Mouse (Mus musculus): ENCODE data around the gene Vps53.

Vps53 gene

DNA sequence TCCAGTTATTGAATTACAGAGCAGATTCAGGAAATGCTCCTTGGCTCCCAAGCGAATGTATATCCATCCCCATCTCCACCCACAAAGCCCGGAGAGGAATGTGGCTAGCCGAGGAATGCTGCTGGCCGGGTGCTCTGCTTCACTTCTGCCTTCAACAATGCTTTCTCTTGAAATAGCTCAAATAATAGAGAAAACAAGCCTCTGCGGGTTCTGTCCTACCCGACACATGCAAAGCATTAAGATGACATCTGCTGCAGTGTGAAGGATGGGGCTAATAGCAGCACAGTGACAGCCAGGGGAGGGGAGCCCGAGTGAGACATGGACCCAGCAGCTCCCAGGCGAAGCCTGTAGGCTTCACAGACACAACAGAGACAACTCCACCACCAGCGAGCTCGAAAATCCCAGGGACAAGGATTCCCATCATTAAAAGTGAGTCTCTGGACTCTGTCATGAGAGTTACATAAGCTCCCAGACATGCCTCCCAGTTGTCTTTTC, 59.0 kb downstream of the Vps53 start:
- DNase-seq (ENCODE audit: low spot score in 2 of 2) = no peak

DNA sequence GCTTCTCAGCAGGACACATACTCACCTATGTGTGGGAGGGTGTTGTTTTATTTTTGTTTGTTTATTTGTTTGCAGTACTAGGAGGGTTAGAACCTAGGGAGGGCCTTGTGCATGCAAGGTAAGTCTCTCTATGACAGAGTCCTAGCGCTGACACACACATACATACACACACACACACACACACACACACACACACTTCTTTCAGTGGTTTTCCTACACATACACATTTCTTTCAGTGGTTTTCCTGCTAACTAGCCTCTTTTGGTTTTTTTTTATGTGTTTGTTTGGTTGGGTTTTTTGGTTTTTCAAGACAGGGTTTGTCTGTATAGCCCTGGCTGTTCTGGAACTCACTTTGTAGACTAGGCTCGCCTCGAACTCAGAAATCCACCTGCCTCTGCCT, 69.0 kb downstream of the Vps53 start:
- no peak for DNase-seq (ENCODE audit: low spot score in 2 of 2)

DNA sequence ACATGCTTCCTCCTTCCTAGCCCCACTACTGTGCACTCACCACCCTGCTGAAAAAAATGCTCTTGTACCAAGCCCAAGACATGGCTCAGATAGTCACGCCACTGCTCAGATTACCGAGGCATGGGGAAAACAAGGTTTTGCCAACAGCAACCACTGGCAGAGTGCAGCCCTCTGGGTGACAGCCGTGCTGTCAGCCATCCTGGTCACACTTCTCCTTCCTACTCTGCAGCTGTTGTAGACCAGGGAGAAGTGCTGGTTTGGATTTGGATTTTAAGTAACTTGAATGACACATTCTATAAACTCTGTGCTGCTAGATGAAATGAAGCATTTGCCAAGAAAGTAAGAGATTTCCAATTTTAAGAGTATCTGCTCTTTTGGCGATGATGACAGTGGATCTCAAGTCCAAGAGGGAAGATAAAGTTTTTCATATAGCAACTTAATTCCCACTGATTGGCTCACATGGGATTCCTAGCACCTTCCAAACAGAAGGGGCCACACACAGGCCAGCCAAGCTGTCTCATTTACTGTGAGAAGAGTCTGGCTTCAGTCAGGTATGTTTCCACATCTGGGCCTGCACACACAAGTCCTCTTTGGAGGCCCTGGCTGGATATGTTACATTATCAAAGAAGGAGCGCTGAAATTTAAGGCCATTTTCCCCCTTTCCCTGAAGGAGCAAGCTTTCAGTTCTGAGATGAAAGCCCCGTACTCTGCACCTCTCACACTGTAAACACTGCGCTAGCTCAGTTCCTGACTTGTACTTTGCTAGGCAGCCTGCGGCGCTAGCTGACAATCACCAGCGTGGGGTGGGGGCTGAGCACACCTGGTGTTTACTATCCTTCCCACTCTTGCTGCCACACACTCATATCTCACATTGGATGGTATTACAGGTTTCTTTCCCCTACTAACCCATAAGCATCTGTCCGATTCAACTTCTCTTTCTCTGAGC, 72.6 kb downstream of the Vps53 start:
- DNase-seq (ENCODE audit: low spot score in 2 of 2) = no peak

DNA sequence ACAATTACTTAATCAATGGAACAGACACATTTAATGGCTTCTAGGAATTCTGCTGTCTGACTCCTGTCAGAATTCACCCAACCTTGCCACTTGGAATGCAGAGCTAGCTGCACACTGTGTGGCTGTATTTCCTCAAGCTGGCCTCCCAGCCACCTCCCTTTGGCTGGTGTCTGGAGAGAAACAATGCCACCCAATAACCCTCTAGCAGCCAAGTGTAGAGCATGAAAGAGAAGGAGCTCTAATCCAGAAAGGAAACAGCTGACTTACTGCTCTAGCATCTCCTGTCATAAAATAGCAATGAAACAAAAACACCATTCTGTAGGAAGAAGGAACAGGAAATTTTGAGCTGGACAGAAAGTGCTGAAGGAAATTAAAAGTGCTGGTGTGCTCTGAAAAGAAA, 78.3 kb downstream of the Vps53 start:
- DNase-seq (ENCODE audit: low spot score in 2 of 2) = no peak

DNA sequence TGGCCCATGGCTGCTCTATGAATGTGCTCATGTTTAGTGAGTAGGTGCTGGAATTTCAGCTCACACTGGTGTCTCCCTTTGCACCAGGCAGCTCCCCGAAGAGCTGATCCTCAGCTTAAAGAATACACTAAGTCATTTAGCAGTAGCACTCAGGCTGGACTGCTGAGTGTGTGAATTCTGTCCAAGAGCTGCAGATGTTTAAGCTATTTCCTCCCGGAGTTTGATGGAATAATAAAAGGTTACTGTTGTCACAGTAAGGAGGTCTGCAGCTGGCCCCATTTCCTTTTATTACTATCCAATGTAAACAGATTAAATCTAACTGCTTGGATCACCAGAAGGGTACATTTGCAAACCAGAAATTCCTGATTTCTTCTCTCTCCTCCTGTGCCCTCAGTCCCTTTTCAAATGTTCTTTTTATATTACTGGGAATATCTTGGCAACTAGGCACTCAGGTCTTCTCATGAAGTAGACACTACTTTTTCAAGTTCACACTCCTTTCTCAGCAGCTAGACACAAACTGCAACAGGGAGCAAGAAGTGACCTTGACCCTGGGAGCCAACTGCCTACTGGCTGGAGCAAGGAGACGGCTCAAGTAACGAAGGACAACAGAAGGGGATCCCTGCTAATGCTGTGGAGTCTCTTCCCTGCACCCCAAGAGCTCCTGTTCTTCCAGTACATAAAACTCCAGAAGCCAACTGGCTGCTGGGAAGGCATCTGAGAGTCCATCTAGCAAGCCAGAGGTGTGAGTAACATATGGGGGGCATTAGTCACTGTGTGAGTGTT, 80.1 kb downstream of the Vps53 start:
- DNase-seq (ENCODE audit: low spot score in 2 of 2) = no peak

DNA sequence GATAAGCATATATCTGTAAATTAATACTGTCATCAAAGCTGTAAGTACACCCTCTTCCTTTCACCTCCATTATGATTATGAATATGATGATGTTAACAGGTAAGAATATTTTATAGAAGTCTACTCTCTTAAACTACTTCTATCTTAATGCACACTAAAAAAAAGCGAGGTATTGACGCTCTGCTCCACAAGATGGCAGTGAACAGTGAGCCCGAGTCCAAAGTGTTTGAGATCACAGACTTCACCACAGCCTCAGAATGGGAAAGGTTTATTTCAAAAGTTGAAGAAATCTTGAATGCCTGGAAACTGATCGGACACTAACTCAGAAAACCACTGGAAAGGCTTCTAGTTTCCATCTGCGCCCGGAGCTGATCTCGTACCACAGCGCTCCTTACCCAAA, 85.8 kb downstream of the Vps53 start:
- DNase-seq (ENCODE audit: low spot score in 2 of 2) = no peak

DNA sequence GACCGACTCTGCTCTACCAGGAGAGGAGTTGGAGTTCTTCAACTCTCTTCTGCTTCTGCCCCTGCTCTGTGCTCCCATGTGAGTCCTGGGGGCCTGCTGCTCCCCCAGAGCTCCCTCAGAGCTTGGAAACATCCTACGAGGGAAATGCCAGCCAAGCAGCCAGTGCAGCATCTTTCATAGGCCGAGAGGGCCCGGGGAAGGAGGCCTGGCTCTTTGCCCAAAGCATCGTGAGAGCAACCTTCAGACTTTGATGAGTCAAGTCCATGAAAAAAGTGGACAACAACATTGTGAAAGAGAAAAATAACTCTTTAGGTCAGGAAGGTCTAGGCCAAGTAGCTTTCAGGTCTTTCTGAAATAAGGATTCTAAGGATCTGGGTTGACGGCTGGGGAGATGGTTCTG, 89.7 kb downstream of the Vps53 start:
- no peak for DNase-seq (ENCODE audit: low spot score in 2 of 2)

DNA sequence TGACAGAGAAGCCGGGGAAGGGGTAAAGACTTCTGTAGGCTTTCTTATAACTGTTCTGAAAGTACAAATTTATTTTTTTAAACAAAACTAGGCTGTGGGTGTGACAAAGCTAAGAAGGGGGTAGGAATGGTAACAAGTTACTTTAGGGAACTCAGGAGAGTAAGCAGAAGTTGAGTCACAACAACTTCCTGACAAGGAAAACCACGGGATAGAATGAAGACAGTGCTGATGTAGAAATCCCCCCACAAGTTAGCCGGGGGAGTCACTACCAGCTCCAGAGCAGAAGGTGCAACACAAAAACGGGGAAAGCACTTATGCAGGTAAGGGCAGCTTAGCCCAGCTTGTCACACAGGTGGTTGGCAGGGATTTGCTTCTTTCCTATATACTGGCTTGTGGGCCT, 90.9 kb downstream of the Vps53 start:
- no peak for DNase-seq (ENCODE audit: low spot score in 2 of 2)

DNA sequence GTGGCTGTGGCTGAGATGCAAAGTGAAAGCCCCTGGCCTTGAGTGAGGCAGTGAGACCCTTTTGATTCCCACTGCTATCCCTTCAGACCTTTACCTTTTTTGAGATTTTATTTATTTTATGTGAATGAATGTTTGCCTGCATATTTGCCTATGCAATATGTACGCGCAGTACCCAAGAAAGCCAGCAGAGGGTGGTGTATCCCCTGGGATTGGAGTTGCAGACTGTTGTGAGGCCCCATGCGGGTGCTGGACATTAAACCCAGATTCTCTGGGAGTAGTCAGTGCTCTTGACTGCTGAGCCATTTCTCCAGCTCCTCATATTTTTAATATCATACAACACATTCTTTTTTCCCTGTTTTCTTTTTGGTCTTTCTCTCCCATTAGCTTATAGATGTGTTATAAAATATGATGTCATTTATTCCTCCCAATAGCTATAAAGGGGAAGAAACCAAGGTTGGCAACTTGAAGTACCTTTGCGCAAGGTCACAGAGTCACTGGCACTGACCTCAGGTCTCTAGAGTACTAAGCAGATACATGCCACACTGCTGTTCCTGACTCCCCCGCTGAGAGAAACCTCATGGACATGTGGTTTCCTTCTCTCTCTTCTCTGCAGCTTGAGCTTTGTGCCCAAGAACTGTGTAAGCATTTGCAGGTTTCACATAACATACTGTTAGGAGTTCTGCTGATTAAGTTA, 93.4 kb downstream of the Vps53 start:
- peak in 1 of 2 experiments; percentile 35 for DNase-seq (ENCODE audit: low spot score in 2 of 2)

DNA sequence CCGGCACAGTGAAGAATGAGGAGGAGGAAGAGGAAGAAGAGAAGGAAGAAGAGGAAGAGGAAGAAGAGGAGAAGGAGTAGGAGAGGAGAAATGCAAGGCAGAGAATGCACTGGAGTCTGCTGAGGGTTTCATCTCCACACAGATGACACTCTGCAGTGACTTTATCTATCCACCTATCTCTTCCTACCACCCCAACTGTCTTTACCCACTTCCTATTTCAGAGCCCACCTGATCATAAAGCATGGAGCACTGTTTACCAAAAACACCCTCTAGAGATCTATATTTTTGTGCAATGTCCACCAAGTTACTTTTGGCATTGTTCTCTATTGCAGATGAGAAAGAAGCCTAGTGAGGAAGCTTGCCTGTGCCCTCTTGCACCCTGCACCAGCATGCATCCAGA, 94.5 kb downstream of the Vps53 start:
- DNase-seq (ENCODE audit: low spot score in 2 of 2) = no peak

DNA sequence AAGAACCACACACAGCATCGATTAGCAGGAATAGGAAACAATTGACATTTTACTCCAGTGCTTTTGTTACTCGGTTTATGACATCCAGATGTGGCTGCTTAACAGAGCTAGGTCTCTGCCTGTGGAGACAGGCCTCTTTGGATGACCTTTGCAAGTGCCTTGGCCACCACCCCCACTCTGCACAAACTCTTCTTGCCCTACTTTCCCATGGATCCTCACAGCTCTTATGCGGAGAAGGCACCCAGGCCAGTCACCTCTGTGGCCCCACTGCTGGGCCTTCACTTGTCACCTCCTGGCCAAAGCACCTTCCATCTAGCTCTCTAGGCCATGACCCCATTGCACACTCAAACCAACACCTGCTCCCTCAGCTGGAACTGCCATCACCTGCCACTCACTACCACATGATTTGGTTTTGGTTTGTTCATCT, 95.5 kb downstream of the Vps53 start:
- no peak for DNase-seq (ENCODE audit: low spot score in 2 of 2)

DNA sequence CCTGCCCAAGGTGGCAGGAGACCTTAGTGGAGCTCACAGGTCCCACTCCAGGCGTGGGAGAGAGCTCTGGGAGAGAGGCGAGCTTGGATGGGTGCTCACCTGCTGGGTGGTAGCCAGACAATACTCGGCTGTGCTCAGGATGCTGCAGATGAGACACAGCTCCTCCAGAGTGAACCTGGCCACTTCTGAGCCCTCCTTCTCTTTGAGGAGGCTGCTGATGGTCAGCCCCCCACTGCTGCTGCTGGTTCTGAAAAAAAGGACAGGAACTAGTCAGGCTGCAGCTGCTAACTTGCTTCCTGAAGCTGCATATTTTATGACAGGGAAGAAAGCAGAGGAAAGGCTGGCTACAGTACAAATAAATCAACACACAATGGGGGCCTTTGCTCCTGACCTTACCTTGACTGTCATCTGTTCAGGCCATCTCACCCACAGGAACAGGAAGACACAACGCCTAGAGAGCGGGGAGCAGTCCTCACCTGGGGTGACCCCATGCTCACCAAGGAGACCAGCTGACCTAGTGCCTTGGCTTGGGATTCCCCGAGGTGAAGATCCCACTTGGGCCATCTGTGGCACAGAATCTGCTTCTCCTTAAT, 98.3 kb downstream of the Vps53 start:
- DNase-seq (ENCODE audit: low spot score in 2 of 2) = no peak

DNA sequence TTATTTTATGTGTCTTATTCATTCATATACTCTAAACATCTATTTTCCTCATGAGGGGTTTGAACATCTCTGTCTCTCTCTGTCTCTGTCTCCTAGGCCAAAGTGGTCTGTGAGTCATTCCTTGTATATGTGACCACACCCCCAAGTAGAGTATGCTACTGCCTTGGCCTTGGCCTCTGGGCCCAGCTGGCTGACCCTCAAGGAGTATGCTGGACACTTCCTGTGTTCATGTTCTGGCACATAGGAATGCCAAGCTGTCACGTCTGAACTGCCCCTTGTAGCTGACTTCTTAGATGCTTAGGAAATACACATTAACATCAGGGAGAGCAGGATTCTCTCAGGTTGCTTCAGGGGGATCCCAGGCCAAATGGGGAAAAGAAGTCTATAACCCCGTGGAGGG, 99.2 kb downstream of the Vps53 start:
- DNase-seq (ENCODE audit: low spot score in 2 of 2) = no peak

DNA sequence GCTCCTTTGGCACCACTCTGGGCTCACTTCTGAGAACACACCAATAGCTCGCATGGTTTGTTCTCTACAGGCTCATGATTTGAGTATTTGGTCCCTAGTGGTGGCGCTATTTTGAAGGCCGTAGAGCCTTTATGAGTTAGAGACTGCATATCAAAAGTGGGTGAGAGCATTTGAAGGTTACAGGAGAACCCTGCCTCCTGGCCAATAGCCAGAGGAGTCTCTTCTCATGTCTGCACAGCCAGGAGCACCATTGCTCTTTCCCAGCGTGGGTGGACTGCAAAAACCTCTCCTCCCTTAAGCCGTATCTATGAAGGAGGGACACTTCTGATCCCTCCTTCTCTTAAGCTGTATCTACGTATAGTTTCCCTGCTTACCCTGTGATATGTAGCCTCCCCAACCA, 102.1 kb downstream of the Vps53 start:
- no peak for DNase-seq (ENCODE audit: low spot score in 2 of 2)

DNA sequence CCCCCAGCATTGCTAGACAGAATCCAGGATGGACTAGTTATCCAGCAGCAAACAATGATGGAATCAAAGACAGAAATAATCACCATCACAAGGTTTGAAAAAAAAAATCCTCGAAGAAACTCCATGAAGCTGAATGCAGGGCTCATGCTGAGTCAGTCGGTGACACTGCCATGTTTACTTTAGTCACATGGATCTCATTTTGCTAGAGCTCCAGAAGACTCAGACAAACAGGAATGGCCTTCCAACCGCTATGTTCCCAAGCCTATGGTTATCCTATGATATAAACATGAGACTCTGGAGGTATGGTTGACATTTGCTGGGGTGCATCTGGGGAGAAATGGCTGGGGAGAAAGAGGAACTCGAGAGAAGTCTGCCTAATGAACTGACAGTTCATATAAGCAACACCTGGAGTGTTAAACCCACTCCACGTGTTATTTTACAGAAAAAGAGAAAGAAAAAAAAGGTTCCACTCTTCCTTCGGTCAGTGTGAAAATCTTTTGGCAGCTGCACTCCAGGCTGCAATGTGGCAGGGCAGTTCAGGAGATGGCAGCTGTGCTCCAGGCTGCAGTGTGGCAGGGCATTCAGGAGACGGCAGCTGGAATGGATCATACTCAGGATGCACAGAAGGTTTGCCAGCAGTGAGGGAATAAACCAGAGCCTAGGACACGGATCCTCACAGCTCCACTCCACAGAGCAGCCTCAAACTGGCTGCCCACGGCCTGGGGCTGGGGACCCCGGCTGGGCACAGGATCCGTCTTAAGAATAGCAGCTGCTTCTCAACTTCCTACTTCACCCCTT, 105.0 kb downstream of the Vps53 start:
- no peak for DNase-seq (ENCODE audit: low spot score in 2 of 2)

DNA sequence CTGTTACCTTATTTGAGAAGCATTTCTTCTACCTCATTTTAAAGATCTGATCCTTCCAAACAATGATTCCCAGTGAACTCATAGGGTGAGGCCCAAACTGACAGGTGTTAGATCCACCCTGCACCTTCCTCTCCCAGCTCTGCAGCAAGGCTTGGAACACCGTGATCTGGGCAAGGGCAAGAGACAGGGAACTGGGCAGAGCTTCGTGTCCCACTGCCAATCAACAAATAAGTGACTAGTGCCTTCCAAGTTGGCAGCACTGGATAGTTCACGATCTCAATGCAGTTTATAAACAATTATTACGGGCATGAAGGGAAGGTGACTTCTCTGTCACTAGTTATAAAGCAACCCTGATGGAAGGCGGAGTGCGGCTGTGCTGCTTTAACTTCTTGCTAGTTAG, 109.6 kb downstream of the Vps53 start:
- no peak for DNase-seq (ENCODE audit: low spot score in 2 of 2)

DNA sequence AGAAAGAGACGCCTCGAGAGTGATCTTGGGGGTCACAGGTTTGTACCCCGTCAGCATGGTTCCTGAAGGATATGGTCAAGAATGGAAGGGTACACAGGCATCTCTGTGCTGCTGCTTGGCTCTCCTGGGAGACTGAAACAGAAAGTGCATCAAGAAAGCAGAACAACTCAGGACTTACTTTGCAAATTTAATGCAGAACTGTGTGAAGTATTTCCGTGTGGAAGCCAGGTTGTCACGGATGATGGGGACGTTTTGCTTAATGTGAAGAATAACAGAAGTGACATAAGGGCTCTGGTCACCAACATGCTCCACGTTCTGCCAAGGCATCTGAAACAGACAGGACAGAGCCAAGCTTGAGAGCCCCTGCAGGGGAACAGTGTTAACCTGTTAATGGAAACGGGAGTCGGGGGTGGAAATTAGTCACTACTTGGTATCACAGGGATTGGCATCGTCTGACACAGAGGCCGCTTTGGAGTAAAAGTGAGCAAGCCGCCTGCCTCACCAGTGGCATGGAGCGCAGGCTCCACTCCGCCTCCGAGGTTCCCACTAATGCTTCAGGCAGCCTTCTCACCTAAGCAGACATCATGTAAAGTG, 112.8 kb downstream of the Vps53 start:
- no peak for DNase-seq (ENCODE audit: low spot score in 2 of 2)

DNA sequence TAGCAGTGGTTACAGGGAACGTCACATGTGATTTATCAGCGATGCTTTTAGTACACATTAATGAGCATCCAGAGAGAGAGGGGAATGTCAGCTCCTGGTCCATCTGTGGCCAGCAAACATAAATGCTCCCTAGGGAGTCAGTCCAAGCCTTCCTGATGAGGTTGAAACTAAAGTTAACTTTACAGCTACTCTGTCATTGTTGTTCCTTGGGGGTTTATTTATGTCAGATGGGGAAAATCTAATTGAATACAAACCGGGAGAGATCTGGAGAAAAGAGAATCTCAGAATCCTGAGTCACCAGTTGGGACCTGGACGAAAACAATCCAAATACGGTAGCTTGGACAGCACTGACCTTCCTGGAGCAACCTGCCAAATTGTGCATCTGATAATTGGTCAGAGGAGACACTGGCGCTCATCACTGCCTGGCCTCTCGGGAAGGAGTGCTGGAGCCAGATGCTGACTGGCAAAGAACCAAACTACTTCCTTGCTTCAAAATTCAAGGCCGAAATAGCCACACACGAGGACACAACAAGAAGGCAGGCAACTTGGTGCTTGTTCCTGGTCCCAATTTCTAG, 113.8 kb downstream of the Vps53 start:
- no peak for DNase-seq (ENCODE audit: low spot score in 2 of 2)

DNA sequence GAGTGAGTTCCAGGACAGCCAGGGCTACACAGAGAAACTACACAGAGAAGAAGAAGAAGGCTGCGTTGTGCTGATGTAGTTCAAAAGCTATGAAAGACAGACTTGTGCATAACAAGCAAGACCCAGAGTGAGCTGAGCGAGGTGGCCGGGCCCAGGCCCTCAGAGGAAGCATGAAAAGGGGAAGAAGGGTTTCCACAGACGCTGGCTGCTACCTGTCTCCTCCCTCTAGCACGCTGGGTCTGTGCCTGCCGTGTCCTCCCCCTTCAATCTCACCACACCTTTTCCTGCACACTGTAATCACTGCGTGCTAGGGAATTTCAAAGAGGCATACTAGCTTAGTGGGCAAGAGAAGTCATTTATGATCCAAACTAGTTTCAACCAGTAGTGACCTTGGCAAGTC, 115.0 kb downstream of the Vps53 start:
- no peak for DNase-seq (ENCODE audit: low spot score in 2 of 2)

DNA sequence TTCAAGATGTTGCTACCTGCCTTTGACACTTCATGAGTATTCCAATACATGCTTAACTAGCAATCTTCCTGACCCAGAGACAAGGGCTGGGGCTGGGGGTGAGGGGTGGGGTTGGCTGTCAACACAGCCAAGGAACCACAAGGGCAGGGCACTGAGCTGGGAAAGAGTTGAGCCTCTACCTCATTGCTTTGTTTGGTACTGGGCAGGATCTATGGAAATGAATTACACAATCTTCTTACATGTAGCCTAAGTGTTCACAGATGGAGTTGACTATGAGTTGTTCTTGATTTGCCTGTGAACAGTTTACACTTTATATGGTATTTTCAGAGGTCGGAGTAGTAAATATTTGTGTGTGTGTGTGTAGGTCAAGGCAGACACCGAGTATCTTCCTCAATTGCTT, 118.5 kb downstream of the Vps53 start:
- DNase-seq (ENCODE audit: low spot score in 2 of 2) = no peak

Data from urinary bladder, adult 18-20 months (tissue).